Mouse (Mus musculus) frontal cortex, postnatal 10 days (tissue): ENCODE measurements around the gene Wipf1.
A peak's percentile ranks its signal among the peaks of the same experiment; 100 is the strongest.
"Not testable (repeated sequence)": the region's sequence is repeated elsewhere in the genome, so short reads cannot be mapped to it uniquely, and the experiment has no call there.

Experiments
- DNase-seq, 2 experiments: peaks; one replicate each; pipeline ENCODE4 v3.0.0; 2022; ENCODE audit warnings: low spot score in 2 of 2, mixed read lengths in 1 of 2

The Wipf1 gene

DNA sequence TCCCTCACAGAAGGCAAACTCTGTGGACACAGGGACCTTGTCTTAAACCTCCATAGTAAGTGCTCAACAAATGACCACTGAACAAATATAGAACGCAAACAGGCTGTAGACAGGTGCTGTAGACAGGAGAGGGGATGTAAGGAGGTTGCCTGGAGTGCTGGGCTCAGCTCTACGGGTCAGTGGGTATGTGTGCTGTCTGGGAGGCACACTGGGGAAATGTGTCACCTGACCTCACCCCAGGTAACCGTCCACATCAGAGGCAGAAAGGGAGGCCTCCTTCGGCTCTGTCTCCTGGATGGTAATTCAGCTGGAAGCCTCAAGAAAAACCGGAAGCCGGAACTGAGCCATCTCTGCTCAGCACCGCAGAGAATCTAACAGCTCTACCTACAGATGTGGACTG is 21.6 kb downstream of the Wipf1 start:
- DNase-seq = no peak

DNA sequence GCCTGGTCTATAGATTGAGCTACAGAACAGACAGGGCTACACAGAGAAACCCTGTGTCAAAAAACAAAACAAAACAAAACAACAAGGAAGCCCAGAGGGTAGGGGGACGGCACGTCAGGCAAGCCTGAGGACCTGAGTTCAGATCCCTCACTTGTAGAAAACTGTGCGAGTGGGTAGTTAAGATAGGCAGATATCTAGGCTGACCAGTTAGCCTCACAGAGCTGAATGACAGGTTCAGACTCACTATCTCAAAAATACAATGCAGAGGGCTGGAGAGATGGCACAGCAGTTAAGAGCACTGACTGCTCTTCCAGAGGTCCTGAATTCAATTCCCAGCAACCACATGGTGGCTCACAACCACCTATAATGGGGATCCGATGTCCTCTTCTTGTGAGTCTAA is 23.2 kb downstream of the Wipf1 start:
- not testable (repeated sequence) for DNase-seq

DNA sequence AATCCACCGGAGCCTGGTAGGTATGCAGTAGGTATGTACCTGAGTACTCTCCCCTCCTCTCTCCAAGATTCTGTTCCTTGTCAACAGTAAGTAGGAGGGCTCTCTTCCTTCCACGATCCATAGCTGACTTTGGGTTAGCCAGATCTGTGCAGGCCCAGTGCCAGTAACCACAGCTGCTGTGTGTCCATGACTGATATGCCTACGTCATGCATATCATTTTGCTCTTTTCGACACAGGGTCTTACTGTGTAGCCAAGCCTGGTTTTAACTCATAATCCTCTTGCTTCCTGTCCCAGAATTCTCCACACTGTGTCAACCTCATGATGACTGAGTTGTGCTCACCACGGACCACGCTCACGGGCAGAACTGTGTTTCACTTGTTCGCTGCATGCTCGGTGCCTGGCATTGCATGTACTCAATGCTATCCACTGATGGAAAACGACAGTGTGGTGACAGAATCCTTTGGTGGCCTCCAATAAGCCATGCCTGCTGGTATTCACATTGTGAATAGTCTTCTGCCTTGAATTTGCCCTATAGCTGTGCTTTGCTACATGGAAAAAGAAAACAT is 26.6 kb downstream of the Wipf1 start:
- DNase-seq = no peak

DNA sequence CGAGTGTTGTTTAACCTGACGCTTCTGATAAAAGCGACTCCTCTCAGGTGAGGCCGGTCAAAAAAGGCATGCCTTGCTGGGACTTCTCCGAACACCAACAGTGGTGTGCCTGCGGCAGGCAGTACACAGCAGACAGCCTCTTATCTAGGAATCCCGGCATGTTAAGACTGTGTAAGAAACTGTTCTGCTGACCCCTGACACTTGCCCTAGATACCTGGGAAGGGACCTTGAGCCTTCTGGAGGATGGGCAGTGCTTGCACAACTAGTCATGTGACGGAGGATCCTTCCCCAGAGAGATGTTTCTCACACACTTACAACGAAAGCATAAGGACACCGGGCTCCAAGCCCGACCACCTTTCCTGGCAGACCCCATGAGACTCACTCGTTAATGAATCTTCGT is 28.7 kb downstream of the Wipf1 start:
- DNase-seq = no peak

DNA sequence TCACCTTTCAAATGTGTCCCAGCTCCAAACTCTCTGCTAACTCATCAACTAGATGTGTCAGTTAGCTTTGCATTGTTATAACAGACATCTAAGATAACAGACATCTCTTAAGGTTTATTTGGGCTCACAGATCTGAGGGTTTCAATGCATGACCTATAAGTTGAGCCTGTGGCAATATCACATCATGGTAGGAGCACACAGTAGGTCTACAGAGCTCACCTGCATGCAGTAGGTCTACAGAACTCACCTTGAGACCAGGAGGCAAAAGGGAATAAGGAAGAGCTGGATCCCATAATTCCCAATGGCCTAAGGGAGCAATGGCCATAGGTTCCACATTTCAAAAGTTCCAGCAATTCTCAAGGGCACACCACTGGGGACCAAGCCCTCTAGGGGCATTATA is 31.2 kb downstream of the Wipf1 start:
- DNase-seq = no peak

DNA sequence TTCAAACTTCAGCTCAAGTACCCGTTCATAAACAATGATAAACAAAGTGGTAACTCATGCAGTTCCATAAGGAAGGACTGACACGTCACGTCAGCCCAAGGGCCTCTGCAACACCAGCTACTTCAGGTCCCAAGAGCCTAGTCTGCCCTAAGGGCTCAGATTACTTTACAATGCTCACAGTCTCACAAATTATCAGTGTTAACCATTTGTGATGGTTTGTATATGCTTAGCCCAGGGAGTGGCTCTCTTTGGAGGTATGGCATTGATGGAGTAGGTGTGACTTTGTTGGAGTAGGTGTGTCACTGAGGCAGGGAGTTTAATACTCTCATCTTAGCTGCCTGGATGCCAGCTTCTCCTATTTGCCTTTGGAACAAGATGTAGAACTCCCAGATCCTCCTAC is 32.0 kb downstream of the Wipf1 start:
- no peak for DNase-seq

DNA sequence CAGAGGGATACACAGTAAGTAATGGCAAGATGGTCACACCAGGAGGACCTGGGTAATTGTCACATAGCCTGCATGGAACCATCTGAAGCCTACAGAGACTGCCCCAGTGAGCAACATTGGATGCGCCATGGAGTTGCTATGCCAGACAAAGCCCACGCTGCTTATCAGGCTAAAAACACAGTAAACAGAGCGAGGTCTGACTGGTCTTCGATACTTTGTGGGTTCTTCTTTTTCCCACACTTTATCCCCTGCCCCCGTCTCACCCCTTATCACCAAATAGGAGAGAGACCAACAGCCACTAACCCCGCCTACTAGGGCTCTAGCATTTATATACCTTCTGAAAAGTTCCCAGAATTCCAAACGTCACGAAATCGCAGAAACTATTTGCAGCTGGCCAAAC is 32.6 kb downstream of the Wipf1 start:
- DNase-seq = no peak

DNA sequence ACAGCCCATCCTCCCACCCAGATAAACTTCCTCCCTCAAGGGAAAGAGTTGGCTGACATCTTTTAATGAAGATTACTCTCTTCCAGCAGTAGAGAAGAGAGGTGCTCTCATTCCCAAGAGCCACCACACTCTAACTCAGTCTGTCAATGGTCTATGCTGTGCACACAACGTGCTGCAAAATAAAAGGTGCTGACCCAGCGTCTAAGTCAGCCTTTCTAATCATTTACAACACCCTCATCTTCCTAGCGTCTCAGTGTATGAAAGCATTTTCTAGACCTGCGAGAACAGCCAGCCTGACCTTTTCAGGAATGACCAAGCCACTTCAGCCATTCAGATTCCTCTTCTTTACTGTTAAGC is 33.2 kb downstream of the Wipf1 start:
- no peak for DNase-seq

DNA sequence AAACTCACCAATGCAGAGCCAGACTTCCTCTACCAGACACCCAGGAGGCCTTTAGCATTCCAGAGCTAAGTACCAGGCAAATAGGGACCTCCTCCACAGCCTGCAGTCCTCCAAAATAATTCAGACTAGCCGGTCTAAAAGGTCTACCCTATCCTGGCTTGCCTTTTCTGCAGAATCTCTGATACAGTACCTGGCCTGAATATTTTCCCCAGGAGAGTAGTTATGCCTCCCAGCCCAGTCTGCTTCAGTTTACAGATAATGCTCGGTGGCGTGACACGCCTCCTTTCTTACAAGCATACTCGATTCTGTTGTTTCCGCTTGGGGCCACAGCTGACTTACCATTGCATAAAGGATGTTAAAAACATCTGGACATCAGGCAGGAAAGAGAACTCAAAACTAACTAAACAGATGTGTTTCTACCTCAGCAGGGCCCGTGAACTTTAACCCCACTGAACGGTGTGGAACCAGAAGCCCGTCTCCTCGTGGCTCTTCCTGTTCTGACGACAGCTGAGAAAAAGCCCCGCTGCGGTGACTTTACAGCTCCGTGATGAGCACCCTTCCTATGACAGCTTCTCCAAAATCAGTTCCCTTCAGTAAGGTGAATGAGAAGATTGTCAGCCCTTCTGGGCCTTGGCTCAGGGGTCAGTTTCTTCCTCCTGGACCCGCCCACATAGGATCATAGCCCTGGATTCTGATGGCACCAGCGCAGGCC is 33.8 kb downstream of the Wipf1 start:
- no peak for DNase-seq

DNA sequence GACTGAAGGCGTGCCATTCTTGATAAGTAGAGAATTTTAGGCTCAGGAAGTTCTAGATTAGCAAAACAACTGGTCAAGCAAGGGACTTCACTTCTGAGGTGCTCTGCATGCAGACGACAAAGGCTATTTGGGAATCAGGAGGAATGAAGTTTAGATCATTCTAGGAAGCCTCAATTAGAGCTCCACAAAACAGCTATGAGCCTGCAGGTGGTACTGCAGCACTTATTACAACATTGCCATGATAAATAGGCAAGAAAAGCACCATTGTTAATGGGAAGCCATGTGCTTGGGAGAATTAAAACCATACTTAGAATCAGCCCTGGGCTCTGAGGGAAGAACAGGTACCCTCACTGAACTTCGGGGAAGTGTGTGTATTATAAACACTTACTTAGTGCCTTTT is 36.0 kb downstream of the Wipf1 start:
- no peak for DNase-seq

DNA sequence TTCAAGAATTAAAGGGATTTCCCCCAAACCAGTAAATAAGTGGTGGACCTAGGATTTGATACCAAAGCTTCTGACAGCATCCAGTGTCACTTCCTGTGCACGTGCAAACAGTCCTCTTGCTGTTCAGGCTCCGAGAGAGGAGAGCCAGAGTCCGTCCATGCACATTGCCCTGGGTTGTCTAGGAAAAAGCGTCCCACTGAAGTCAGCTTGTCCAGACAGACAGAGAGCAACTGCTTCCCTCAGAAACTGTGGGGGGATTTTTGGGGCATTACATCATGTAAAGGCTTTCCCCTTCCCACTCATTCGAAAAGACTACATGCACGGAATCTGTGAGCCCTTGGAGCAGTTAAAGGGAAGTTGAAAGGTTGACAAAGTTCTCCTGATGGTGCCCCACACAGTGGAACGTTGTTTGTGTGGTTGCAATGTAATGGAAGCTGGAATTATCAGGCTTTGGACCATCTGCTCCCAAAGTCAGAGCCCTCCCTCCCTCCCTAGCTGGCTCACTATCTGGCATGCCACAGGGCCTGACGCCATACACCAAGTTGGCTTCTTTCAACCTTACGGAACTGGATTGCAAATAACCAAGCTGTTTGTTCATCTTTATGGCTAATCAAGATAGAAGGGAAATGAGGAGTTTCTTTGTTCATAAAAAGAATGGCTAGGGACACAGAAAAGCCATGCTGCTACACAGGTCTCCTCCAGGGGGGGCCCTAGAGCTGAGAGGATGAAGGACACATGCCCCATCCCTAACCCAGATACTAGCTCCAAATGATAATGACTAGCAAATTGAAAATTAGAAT is 37.9 kb downstream of the Wipf1 start:
- no peak for DNase-seq

DNA sequence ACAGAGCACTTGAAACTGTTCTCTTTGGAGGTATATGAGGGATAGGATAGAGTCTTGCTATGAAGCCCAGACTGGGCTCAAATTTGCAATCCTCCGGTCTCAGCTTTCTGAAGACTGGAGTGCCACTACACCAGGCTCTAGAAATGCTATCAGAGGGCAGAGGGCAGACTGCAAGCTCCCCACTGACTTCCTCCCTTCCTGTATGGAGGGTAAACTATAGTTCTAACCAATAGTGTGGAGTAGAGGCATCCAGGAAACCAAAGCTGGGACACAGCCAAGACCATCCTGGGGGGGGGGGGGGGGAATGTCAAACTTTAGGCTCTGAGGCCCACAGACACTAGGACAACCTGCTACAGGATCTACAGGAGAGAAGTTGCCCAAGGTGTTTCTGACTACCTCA is 39.1 kb downstream of the Wipf1 start:
- DNase-seq = no peak

DNA sequence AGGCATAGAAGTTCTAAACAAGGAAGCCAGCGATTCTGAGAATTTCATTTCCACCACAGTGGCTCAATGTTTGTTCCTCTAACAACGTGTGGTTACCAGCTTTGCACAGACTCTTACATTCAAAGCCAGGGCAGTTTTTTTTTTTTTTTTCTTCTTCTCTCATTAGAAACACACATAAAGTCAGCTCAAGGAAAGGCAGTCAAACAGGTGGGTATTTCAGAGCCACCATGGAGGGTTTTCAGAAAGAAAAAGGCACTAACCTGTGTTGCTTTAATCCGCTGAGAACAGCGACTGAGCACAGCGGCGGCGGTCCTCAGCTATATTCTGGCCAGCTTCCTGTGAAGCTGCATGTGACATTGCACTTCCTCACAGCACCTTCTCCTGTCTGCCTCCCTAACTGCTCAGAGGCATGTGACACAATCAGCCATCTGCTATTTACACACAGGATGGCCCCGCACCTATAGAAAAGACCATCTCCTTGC is 43.4 kb downstream of the Wipf1 start:
- no peak for DNase-seq

DNA sequence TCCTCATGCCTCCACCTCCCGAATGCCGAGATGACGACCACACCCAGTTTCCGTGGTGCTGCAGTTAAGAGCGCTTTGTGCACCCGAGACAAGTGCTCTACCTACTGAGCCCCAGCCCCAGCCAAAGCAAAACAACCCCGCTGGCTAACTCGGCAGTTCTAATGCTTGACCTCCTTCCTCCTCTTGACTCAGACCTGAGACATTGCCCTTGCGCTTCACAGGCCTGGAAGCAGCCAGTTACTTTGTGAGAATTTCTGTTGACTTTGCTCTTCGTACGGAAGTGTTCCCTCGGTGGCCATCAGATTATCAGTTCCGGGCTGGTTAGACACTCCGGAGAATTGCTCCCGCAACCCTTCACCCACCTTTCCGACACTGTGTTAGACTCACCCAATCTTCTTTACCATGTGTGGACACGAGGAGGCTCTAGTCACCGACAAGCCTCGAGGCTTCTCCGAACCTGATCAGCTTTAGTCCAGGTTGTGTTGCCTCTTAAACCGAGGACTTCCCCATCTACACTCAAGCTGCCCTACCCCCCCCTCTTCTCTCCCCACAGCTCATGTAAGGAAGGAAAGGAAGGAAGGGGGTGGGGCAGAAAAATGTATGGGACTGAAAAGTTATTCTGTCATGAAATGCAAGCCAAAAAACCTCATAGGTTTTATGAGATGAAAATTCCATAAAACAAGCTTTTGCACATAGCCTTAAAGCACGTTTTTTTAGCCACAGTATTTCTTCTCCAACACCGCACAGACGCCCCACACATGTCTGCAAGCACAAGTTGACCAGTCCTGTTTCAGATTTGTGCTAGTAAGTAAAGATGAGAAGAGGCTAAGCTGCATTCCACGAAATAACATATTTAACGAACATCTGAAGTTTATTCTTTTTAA is 44.1 kb downstream of the Wipf1 start:
- DNase-seq = peak in 1 of 2 experiments; percentile 18

DNA sequence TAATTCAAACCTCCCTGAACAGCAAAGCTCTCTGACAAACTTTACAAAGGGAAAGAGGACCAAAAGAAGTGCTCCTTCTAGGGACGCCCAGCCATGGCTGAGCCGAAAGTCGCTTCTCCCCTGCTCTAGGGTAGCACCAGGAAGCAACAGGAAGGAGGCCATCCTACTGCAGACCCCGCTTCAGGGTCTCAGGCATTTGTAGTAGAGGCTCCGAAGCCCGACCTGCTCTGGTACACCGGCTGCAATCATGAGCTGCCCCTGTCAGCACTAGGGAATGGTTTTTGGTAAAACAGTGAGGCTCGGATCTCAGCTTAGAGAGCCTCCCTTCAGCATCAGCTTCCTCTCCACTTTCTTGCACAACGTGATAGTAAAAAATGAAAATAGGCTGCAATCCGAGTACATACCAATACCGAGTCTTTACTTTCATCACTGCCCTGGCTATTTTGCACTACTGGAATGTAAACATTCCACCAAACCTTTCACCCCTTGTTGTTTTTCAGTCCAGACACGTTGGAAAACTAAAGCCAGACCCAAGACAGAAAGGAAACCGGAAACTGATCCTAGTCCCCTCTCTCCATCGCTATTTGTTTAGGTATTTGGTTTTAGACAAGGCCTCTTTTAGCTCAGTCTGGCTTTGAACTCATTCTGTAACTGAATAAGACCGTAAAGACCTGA is 44.8 kb downstream of the Wipf1 start:
- no peak for DNase-seq

DNA sequence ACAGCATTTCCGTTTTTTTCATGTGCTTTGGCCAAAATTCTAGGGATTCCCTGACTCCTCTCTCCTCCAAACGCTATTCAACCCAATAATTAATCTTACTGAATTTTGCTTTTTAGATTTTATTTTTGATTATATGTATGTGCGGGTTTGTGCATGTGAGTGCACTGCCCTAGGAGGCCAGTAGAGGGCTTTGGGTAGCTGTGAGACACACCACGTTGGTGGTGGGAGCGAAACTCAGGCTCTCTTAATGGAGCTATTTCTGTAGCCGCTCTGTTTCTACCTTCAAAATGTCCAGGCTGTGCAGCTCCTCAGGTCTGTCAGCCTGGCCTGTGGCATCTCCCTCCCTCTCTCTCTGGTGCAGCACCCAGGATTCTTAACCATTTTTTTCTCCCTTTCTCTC is 50.7 kb downstream of the Wipf1 start:
- DNase-seq = no peak

DNA sequence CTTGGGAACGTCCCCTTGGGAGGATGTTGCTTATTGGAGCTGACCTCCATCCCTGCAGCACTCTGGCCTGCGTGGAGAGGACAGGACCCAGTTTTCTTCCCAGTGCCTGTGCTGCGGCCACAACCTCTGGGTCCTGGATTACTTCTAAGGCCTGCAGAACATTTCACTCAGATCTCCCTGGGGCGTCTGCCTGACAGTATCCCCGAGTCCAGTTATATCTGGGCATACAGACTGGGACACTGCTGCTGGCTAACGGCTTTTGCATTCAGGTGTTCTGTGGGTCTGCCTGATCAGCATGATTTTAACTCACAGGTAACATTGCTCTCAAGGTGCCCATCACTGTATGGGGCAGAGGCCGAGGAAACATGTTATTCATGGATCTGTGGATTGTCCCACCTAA is 52.0 kb downstream of the Wipf1 start:
- DNase-seq = no peak

DNA sequence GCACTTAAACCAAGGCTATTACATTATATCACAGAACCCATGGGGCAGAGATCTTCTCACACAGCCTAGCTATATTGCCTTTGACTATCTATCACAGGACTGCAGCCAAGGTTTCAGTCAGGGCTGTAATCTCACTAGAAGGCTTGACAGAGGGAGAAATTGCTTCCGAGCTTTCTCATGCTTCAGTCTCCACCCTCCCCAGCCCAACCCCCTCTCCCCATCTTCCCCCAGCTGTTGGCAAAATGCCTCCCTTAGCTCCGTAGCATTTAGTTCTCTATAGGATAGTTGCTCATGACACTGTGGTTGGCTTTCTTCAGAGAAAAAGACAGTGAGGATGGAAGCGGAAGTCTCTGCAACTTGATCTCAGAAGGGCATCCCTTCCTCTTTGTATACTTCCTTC is 54.0 kb downstream of the Wipf1 start:
- DNase-seq = no peak

DNA sequence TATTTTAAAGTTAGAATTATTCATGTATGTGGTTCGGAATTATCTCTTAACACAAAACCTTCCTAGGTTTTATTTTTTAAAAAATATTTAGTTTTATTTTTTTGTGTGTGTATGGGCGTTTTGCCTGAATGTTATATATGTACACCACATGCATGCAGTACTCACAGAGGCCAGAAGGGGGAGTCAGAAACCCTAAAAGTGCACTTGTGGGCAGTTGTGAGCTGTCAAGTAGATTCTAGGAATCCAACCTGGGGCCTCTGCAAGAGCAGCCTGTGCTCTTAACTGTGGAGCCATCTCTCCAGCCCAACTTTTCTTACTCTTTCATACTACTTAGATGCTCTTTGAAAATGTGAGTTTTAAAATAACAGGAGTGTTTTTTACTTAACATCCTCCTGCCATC is 57.4 kb downstream of the Wipf1 start:
- DNase-seq = no peak

DNA sequence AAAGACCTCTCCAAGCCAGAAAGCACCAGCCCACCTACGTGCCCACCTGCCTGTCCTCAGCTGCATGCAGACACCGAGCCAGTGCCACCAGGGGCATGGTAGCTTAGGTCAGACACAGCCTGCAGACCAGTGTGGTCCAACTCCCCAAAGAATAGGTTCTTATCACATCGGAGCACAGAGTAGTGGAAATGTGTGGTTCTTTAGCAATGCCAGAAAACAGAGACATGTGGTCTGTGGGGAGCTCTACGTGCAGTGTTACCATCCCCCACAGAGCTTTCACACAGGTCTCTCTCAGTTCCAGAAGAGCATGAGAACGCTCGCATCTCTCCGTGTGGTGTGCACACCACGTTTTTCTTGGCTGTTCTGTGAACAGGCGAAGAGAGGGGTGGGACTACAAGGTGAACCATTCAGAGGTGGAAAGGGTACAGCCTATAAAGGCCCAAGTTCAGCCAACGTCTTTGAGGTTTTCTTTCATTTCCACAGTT is 59.3 kb downstream of the Wipf1 start:
- DNase-seq = no peak

DNA sequence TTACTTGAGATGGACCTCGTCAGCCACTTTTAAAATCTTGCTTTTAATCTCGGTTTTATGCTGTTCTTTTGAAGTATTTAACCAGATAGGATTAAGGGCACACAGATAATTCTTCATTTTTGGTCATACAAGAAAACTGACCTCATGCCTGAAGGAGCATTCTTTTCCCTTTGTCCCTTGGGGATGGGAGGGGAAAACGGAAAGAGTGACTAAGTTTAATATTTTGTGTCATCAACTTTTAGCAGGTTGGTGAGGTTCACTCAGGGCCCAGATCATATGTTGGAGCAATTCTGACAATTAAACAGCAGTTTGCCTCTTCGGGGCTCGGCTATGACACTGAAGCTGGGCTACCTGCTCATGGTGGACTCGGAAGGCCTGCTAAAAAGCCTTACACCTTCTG is 60.0 kb downstream of the Wipf1 start:
- DNase-seq = no peak
